Mouse (Mus musculus): ENCODE measurements around the gene Lgals3. TPM values are rescaled to one million over a fixed set of nuclear protein-coding genes. Genes with fewer than 3 reads are reported as not detected.
A peak's percentile ranks its signal among the peaks of the same experiment; 100 is the strongest.

Lgals3 gene
- polyA plus RNA-seq, 1 experiment from 2014 or later = 41.4 TPM

- no peak overlapping the region for H3K4me2 ChIP-seq (ENCODE audit: low read depth, low read length)
- H3K9me3 ChIP-seq (replicated peaks; ENCODE audit: control insufficient read depth, low read length) = no peaks in the 10 kb centered on the region
- no peak for ATAC-seq (ENCODE audit: low read depth)
- 83% methylated on average over 9 of the region's 9 CpGs for WGBS (ENCODE audit: insufficient replicate concordance)
- no peak overlapping the region for H3K9ac ChIP-seq (ENCODE audit: low read depth, low read length)
- H3K4me1 ChIP-seq (ENCODE audit: control insufficient read depth, low read depth, low read length) = no peaks in the 10 kb centered on the region
- no peaks in the 10 kb centered on the region for H3K27me3 ChIP-seq (ENCODE audit: control insufficient read depth, insufficient read depth, low read depth, low read length)
- no peak overlapping the region for H3K4me3 ChIP-seq (ENCODE audit: low read depth, low read length)
- H3K27ac ChIP-seq (ENCODE audit: low read length) = no peak overlapping the region
- peaks cover 95% of the 10 kb centered on the region for H3K36me3 ChIP-seq (ENCODE audit: control insufficient read depth, insufficient read depth)
These were observed 38.4 kb downstream of the Lgals3 start for GRCm38 (mm10) chr14:47406000-47406399.

GRCm38 (mm10) chr14:47417346-47417745 is 49.8 kb downstream of the Lgals3 start:
- ATAC-seq (ENCODE audit: low read depth) = no peak

GRCm38 (mm10) chr14:47417775-47418665 is 50.5 kb downstream of the Lgals3 start, which contains the start of gene Dlgap5:
Gene Dlgap5, minus strand, starts transcription at chr14:47418407.
- WGBS (ENCODE audit: insufficient replicate concordance) = 2% methylated on average over 34 of the region's 36 CpGs
- peak within 1 kb of the TSS; percentile 85 for H3K27ac ChIP-seq (ENCODE audit: low read length)
- H3K9ac ChIP-seq (ENCODE audit: low read depth, low read length) = peak within 1 kb of the TSS; percentile 78
- H3K4me2 ChIP-seq (ENCODE audit: low read depth, low read length) = peak within 1 kb of the TSS; percentile 62
- H3K27me3 ChIP-seq (ENCODE audit: control insufficient read depth, insufficient read depth, low read depth, low read length) = no peaks in the 10 kb centered on the region
- H3K36me3 ChIP-seq (ENCODE audit: control insufficient read depth, insufficient read depth) = peaks cover 31% of the 10 kb centered on the region
- peak; percentile 99 for ATAC-seq (ENCODE audit: low read depth)
- no peaks in the 10 kb centered on the region for H3K9me3 ChIP-seq (replicated peaks; ENCODE audit: control insufficient read depth, low read length)
- peaks cover 24% of the 10 kb centered on the region for H3K4me1 ChIP-seq (ENCODE audit: control insufficient read depth, low read depth, low read length)
- H3K4me3 ChIP-seq (ENCODE audit: low read depth, low read length) = peak within 1 kb of the TSS; percentile 77

More at GRCm38 (mm10) chr14:47417346-47417745, 49.8 kb downstream of the Lgals3 start:
- 21% methylated on average over 3 of the region's 3 CpGs for WGBS (ENCODE audit: insufficient replicate concordance)
- Histone ChIP-seq H3K9me3 (replicated peaks; ENCODE audit: control insufficient read depth, low read length) (no peaks in the 10 kb centered on the region), H3K27ac (ENCODE audit: low read length) (peak overlapping the region; percentile 85), H3K27me3 (ENCODE audit: control insufficient read depth, insufficient read depth, low read depth, low read length) (no peaks in the 10 kb centered on the region), H3K36me3 (ENCODE audit: control insufficient read depth, insufficient read depth) (peaks cover 36% of the 10 kb centered on the region), H3K4me1 (ENCODE audit: control insufficient read depth, low read depth, low read length) (peaks cover 24% of the 10 kb centered on the region), H3K9ac (ENCODE audit: low read depth, low read length) (peak overlapping the region; percentile 78), H3K4me2 (ENCODE audit: low read depth, low read length) (peak overlapping the region; percentile 62), H3K4me3 (ENCODE audit: low read depth, low read length) (peak overlapping the region; percentile 77)

GRCm38 (mm10) chr14:47418666-47418991 is 51.1 kb downstream of the Lgals3 start:
- peak overlapping the region; percentile 77 for H3K4me3 ChIP-seq (ENCODE audit: low read depth, low read length)
- H3K9ac ChIP-seq (ENCODE audit: low read depth, low read length) = peak overlapping the region; percentile 51
- H3K4me2 ChIP-seq (ENCODE audit: low read depth, low read length) = peak overlapping the region; percentile 62
- H3K27ac ChIP-seq (ENCODE audit: low read length) = peak overlapping the region; percentile 74
- H3K27me3 ChIP-seq (ENCODE audit: control insufficient read depth, insufficient read depth, low read depth, low read length) = no peaks in the 10 kb centered on the region
- WGBS (ENCODE audit: insufficient replicate concordance) = 35% methylated on average over 5 of the region's 5 CpGs
- ATAC-seq (ENCODE audit: low read depth) = no peak
- peaks cover 24% of the 10 kb centered on the region for H3K4me1 ChIP-seq (ENCODE audit: control insufficient read depth, low read depth, low read length)
- no peaks in the 10 kb centered on the region for H3K9me3 ChIP-seq (replicated peaks; ENCODE audit: control insufficient read depth, low read length)
- peaks cover 28% of the 10 kb centered on the region for H3K36me3 ChIP-seq (ENCODE audit: control insufficient read depth, insufficient read depth)

- H3K9ac ChIP-seq (ENCODE audit: low read depth, low read length) = peak overlapping the region; percentile 51; the same call in 1 of the 2 replicates
These were observed 51.6 kb downstream of the Lgals3 start for GRCm38 (mm10) chr14:47419034-47419625.

GRCm38 (mm10) chr14:47419723-47420276 is 52.2 kb downstream of the Lgals3 start:
- Histone ChIP-seq H3K9ac (ENCODE audit: low read depth, low read length) (no peak overlapping the region), H3K27me3 (ENCODE audit: control insufficient read depth, insufficient read depth, low read depth, low read length) (no peaks in the 10 kb centered on the region), H3K4me1 (ENCODE audit: control insufficient read depth, low read depth, low read length) (peaks cover 24% of the 10 kb centered on the region), H3K27ac (ENCODE audit: low read length) (no peak overlapping the region), H3K4me2 (ENCODE audit: low read depth, low read length) (no peak overlapping the region), H3K4me3 (ENCODE audit: low read depth, low read length) (no peak overlapping the region), H3K9me3 (replicated peaks; ENCODE audit: control insufficient read depth, low read length) (no peaks in the 10 kb centered on the region), H3K36me3 (ENCODE audit: control insufficient read depth, insufficient read depth) (peaks cover 16% of the 10 kb centered on the region)
- no peak for ATAC-seq (ENCODE audit: low read depth)
- WGBS (ENCODE audit: insufficient replicate concordance) = 84% methylated on average over 24 of the region's 24 CpGs

More at GRCm38 (mm10) chr14:47419034-47419625, 51.6 kb downstream of the Lgals3 start:
- ATAC-seq (ENCODE audit: low read depth) = no peak
- Histone ChIP-seq H3K4me1 (ENCODE audit: control insufficient read depth, low read depth, low read length) (peaks cover 24% of the 10 kb centered on the region), H3K4me3 (ENCODE audit: low read depth, low read length) (peak overlapping the region; percentile 77), H3K27me3 (ENCODE audit: control insufficient read depth, insufficient read depth, low read depth, low read length) (no peaks in the 10 kb centered on the region), H3K27ac (ENCODE audit: low read length) (peak overlapping the region; percentile 74), H3K36me3 (ENCODE audit: control insufficient read depth, insufficient read depth) (peaks cover 23% of the 10 kb centered on the region), H3K9me3 (replicated peaks; ENCODE audit: control insufficient read depth, low read length) (no peaks in the 10 kb centered on the region), H3K4me2 (ENCODE audit: low read depth, low read length) (peak overlapping the region; percentile 62)
- WGBS (ENCODE audit: insufficient replicate concordance) = 67% methylated on average over 9 of the region's 9 CpGs

- Histone ChIP-seq H3K9ac (ENCODE audit: low read depth, low read length) (no peak overlapping the region), H3K9me3 (replicated peaks; ENCODE audit: control insufficient read depth, low read length) (no peaks in the 10 kb centered on the region), H3K4me2 (ENCODE audit: low read depth, low read length) (no peak overlapping the region), H3K4me3 (ENCODE audit: low read depth, low read length) (no peak overlapping the region), H3K27ac (ENCODE audit: low read length) (no peak overlapping the region), H3K4me1 (ENCODE audit: control insufficient read depth, low read depth, low read length) (peaks cover 17% of the 10 kb centered on the region), H3K27me3 (ENCODE audit: control insufficient read depth, insufficient read depth, low read depth, low read length) (no peaks in the 10 kb centered on the region), H3K36me3 (ENCODE audit: control insufficient read depth, insufficient read depth) (no peaks in the 10 kb centered on the region)
- ATAC-seq (ENCODE audit: low read depth) = no peak
- WGBS (ENCODE audit: insufficient replicate concordance) = 27% methylated on average over 2 of the region's 2 CpGs
These were observed 54.1 kb downstream of the Lgals3 start for GRCm38 (mm10) chr14:47421606-47422005.

- no peak overlapping the region for H3K9ac ChIP-seq (ENCODE audit: low read depth, low read length)
- ATAC-seq (ENCODE audit: low read depth) = no peak
- WGBS (ENCODE audit: insufficient replicate concordance) = 56% methylated on average over 4 of the region's 4 CpGs
- H3K4me3 ChIP-seq (ENCODE audit: low read depth, low read length) = no peak overlapping the region
- H3K36me3 ChIP-seq (ENCODE audit: control insufficient read depth, insufficient read depth) = no peaks in the 10 kb centered on the region
- H3K9me3 ChIP-seq (replicated peaks; ENCODE audit: control insufficient read depth, low read length) = no peaks in the 10 kb centered on the region
- peaks cover 11% of the 10 kb centered on the region for H3K4me1 ChIP-seq (ENCODE audit: control insufficient read depth, low read depth, low read length)
- no peak overlapping the region for H3K4me2 ChIP-seq (ENCODE audit: low read depth, low read length)
- H3K27ac ChIP-seq (ENCODE audit: low read length) = no peak overlapping the region
- no peaks in the 10 kb centered on the region for H3K27me3 ChIP-seq (ENCODE audit: control insufficient read depth, insufficient read depth, low read depth, low read length)
These were observed 54.9 kb downstream of the Lgals3 start for GRCm38 (mm10) chr14:47422466-47422865.

- no peak overlapping the region for H3K4me2 ChIP-seq (ENCODE audit: low read depth, low read length)
- ATAC-seq (ENCODE audit: low read depth) = no peak
These were observed 65.4 kb downstream of the Lgals3 start for GRCm38 (mm10) chr14:47432987-47433386.

More at GRCm38 (mm10) chr14:47432987-47433386, 65.4 kb downstream of the Lgals3 start:
- H3K27ac ChIP-seq (ENCODE audit: low read length) = no peak overlapping the region
- H3K27me3 ChIP-seq (ENCODE audit: control insufficient read depth, insufficient read depth, low read depth, low read length) = no peaks in the 10 kb centered on the region
- H3K4me3 ChIP-seq (ENCODE audit: low read depth, low read length) = no peak overlapping the region
- no peaks in the 10 kb centered on the region for H3K9me3 ChIP-seq (replicated peaks; ENCODE audit: control insufficient read depth, low read length)
- no peaks in the 10 kb centered on the region for H3K4me1 ChIP-seq (ENCODE audit: control insufficient read depth, low read depth, low read length)
- no peaks in the 10 kb centered on the region for H3K36me3 ChIP-seq (ENCODE audit: control insufficient read depth, insufficient read depth)
- no peak overlapping the region for H3K9ac ChIP-seq (ENCODE audit: low read depth, low read length)

All from liver, embryonic 16.5 days (tissue).